Mouse (Mus musculus) telencephalon, adult 2 months (tissue): ENCODE data around the gene Tm6sf1.

Experiments used
- DNase-seq: peaks from one replicate; pipeline ENCODE4 v3.0.0-alpha.2; 2011; ENCODE audit warnings: low read depth, low spot score

The Tm6sf1 gene

GRCm38 (mm10) chr7:81850171-81850570, 8.6 kb upstream of the Tm6sf1 start:
- no peak for DNase-seq

GRCm38 (mm10) chr7:81851706-81852105, 7.1 kb upstream of the Tm6sf1 start:
- no peak for DNase-seq

- no peak for DNase-seq
Observed at GRCm38 (mm10) chr7:81854568-81855307, 4.1 kb upstream of the Tm6sf1 start.

GRCm38 (mm10) chr7:81855694-81856093, 3.1 kb upstream of the Tm6sf1 start, which contains the start of gene Gm10160:
Gene Gm10160, minus strand, starts transcription at chr7:81855794.
- no peak for DNase-seq

- no peak for DNase-seq
Observed at GRCm38 (mm10) chr7:81856221-81856620, 2.6 kb upstream of the Tm6sf1 start.

- DNase-seq: no peak
Observed at GRCm38 (mm10) chr7:81858236-81858635, 565 bp upstream of the Tm6sf1 start.

- DNase-seq: no peak
Observed at GRCm38 (mm10) chr7:81860071-81860470, 1.3 kb downstream of the Tm6sf1 start.

- no peak for DNase-seq
Observed at GRCm38 (mm10) chr7:81860996-81861395, 2.2 kb downstream of the Tm6sf1 start.

GRCm38 (mm10) chr7:81861461-81861860, 2.7 kb downstream of the Tm6sf1 start:
- no peak for DNase-seq

- no peak for DNase-seq
Observed at GRCm38 (mm10) chr7:81861921-81862320, 3.1 kb downstream of the Tm6sf1 start.

- DNase-seq: no peak
Observed at GRCm38 (mm10) chr7:81862587-81863583, 4.1 kb downstream of the Tm6sf1 start.

GRCm38 (mm10) chr7:81864552-81864951, 5.8 kb downstream of the Tm6sf1 start:
- DNase-seq: no peak

GRCm38 (mm10) chr7:81865937-81866336, 7.1 kb downstream of the Tm6sf1 start:
- no peak for DNase-seq

GRCm38 (mm10) chr7:81867231-81867930, 8.6 kb downstream of the Tm6sf1 start:
- DNase-seq: no peak

GRCm38 (mm10) chr7:81868158-81868557, 9.4 kb downstream of the Tm6sf1 start:
- DNase-seq: no peak

GRCm38 (mm10) chr7:81872493-81873013, 13.8 kb downstream of the Tm6sf1 start:
- no peak for DNase-seq

- no peak for DNase-seq
Observed at GRCm38 (mm10) chr7:81873807-81874206, 15.0 kb downstream of the Tm6sf1 start.

- DNase-seq: no peak
Observed at GRCm38 (mm10) chr7:81874636-81875035, 15.8 kb downstream of the Tm6sf1 start.

- peak; percentile 67 for DNase-seq
Observed at GRCm38 (mm10) chr7:81875372-81875771, 16.6 kb downstream of the Tm6sf1 start.

GRCm38 (mm10) chr7:81880286-81880685, 21.5 kb downstream of the Tm6sf1 start:
- no peak for DNase-seq

- DNase-seq: no peak
Observed at GRCm38 (mm10) chr7:81880797-81881196, 22.0 kb downstream of the Tm6sf1 start.

GRCm38 (mm10) chr7:81881600-81881999, 22.8 kb downstream of the Tm6sf1 start:
- no peak for DNase-seq
